Mouse (Mus musculus) megakaryocyte progenitor cell, adult 5-6 weeks (primary cell): ENCODE measurements around the gene Ttbk1. TPM values are rescaled to one million over a fixed set of nuclear protein-coding genes. Genes with fewer than 3 reads are reported as not detected.

ENCODE experiments used
- ATAC-seq: replicated peaks from 2 replicates; pipeline ENCODE4 v1.8.0; 2016; ENCODE audit warnings: mild to moderate bottlenecking, moderate TSS enrichment, inconsistent platforms; ENCODE audit not compliant: poor library complexity
- total RNA-seq, 2 experiments: library from RNA; stranded (forward) in 1 of 2; stranded (reverse) in 1 of 2; fragments of 157-497, 149-512 nt in 1 of 2; fragments of 200-1000 nt in 1 of 2; gene quantifications; 2 replicates each; pipeline versions ENCODE4 v1.2.3 to v1.2.4; 2015 to 2017

Ttbk1 gene
- total RNA-seq, 2 experiments from 2014 or later: 0.02 TPM; not detected in 1

- ATAC-seq: 0 out of 2 replicates have a peak, but pooled peaks have one; percentile 14
Observed at GRCm38 (mm10) chr17:46483561-46484001, 3.9 kb downstream of the Ttbk1 start.

GRCm38 (mm10) chr17:46477286-46477685 is 10.2 kb downstream of the Ttbk1 start:
- no peak for ATAC-seq

DNA sequence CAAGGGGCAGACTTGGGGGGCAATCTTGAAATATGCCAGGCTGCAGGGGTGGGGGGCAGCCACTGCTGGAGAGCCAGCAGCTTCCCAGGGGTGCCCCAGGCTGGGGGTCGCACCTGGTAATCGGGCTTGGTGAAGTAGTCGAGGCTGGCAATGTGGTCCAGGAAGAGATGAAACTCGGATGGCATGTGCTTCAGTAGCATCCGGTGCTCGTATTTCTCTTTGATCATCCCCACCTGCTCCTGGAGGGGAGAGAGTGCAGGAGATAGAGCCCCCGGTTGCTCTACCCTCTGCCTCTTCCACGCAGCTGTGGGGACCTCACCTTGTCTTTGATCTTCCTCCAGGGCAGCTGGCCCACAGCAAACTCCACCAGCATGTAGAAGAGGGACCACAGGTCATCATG is 10.9 kb downstream of the Ttbk1 start:
- no peak for ATAC-seq

- ATAC-seq: no peak
Observed at GRCm38 (mm10) chr17:46467830-46468229, 19.6 kb downstream of the Ttbk1 start.

- ATAC-seq: no peak
Observed at GRCm38 (mm10) chr17:46462226-46462625, 25.2 kb downstream of the Ttbk1 start.

- ATAC-seq: no peak
Observed at GRCm38 (mm10) chr17:46461347-46461746, 26.1 kb downstream of the Ttbk1 start.

DNA sequence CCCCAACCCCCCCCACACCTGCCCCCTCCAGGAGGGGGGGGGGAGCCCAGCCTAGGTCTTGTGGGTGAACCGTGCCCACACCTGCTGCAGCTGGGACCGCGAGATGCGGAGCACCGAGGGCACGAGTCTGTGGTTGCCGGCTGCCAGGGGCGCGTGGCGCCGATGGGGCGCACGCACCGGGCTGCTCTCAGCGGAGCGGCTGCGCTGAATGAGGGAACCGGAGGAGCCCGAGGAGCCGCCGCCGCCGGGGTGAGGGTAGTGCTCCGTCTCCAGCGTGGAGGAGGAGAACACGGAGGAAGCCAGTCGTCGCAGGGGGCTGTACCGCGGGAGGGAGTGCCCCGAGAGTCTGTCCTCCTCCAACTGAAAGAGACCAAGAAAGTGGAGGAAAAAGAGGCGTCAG is 26.8 kb downstream of the Ttbk1 start:
- ATAC-seq: no peak

DNA sequence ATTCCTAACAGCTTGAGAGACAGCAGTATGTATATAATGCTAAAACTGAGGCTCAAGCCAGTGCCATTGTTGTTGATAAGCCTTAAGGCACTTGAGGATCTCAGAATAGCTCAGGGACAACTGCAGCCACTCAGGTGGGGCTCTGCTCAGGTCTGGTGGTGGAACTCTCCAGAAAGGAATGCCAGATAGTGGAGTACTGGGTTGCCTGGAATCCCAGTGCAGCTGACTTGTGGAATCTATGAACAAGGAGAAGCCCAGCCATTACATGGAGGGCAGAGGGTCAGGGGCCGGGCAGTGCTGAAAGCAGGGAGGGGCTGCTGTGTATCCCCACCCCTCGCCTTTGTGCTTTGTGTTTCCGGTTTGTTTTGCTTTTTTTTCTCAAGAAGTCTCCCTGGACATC is 29.0 kb downstream of the Ttbk1 start:
- ATAC-seq: no peak

GRCm38 (mm10) chr17:46457791-46458190 is 29.7 kb downstream of the Ttbk1 start:
- peak; percentile 71 for ATAC-seq

- no peak for ATAC-seq
Observed at GRCm38 (mm10) chr17:46455110-46455691, 32.3 kb downstream of the Ttbk1 start.

GRCm38 (mm10) chr17:46454539-46454938 is 32.9 kb downstream of the Ttbk1 start:
- no peak for ATAC-seq

DNA sequence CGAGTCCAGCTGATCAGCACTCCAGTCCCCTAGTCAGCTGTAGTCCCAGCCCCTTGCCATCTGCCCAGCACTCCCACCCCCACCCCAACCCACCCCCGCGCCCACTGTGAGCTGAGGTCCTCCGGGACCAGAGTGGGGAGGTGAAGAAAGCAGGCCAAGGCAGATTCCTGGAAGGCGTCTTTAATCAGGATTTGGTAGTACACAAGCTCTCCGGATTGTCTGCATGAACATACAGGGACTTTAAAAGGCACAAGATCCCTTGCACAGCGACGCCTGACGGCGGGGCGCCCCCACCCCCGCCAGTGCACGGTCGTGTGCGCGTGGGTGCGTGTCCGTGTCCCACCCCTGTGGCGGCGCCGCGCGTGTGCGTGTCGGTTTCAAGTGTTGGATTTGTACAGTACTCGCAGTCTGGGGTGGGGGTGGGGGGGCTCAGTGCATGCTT is 33.5 kb downstream of the Ttbk1 start:
- no peak for ATAC-seq

DNA sequence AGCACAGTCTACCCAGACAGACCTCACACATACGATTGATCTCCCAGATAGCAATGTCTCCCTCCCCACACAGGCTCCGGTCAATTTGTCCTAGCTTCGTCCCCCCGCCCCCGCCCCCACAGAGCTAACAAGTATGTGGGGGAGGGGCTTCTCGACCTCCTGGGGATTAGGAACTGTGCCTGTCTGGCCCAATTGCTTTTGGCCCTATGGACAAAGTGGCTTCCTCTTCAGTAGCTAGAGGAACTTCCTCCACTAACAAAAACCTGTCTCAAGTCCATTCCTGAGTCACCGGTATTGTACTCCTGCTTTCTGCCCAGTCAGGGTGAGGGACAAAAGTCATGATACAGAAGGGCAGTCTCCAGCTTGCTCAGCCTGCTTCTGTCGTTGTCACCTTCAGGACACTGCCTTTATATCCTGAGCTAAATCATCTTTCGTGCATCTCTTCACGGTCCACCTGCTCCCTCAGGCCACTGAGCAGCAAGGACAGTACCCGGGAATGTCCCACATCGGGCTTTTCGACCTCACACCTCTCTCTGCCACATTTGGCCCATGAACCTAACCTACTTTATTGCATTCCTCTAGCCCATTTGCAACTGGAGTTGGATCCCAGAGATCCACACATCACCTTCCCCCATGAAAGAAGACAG is 34.0 kb downstream of the Ttbk1 start:
- ATAC-seq: no peak

DNA sequence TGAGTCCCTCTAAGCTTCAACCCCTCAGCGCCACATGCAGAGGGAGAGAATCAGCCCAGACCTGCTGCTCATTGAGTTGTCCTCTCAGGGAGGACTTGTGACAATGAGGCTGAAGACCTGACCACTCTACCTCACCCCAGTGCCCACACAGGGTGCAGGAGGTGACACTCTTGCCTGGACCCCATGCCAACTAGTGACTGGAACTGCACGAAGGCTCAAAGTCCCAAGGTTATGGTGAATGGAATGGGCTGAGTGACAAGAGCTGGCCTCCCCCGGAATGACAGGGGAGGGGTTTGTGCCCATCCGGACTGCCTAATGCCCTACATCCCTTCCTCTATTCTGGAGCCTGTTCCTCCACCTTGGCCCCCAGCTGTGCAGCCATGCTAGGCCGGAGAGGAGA is 34.8 kb downstream of the Ttbk1 start:
- no peak for ATAC-seq

DNA sequence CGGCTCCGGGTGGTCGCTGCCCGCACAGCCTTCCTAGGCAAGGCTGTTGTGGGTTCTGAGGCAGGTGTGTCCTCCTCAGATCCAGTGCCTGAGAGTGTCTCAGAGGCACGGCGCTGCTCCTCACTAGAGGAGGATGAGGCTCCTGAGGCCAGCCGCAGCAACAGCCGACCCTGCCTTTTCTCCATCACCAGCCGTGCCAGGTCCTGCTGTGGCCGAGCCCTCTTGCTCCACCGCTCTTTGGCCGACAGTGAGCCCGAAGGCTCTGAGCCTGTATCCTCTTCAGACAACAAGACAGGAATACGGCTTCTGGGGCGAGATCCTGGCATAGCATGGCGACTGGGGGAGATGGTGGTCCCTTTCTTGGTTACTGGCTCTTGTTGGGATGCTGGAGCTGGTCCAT is 41.2 kb downstream of the Ttbk1 start:
- ATAC-seq: no peak

- ATAC-seq: no peak
Observed at GRCm38 (mm10) chr17:46444839-46445579, 42.5 kb downstream of the Ttbk1 start.

DNA sequence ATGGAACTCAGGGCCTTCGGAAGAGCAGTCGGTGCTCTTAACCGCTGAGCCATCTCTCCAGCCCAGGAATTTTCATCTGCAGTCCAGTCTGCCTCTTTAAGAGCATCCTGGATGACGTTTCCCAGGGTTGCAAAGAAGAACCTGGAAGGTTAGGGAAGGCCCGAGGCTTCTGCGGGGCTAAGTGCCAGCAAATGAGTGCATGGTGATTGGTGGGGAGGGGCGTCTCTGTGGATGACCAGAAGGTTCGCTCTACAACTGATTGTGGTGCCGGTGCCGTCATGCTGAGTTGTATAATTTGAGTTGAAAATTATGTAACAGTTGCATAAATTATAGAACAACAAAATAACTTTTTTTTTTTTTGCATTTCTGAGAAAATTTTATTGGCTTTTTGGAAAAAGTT is 48.3 kb downstream of the Ttbk1 start:
- no peak for ATAC-seq

DNA sequence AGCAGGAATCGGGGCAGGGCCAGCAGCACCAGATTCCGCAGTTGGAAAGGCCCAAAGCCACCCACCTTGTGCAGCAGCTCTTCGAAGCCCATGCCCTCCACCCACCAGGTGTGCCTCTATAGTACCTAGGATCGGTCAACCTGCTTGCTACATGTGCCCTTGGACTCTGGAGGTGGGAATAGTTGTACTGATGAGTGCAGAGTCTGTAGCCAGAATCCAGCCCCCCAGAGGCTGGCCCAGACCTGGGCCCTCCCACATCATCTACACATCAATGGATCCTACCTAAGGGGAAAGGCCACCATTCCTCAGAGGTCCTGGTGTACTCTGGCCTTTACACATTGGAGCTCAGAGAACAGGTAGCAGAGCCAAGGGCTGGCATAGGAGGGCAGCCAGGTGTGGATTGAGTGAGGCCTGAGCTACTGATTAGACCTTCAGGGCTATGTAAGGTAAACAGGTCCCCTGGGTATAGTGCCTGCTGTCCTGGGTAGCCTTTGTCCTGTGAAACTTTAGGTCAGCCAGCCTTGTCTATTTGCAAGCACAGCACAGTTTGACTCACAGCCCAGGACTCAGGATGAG is 49.1 kb downstream of the Ttbk1 start, which contains the start of gene Slc22a7:
Gene Slc22a7 (minus strand): TSS at position 160 of the 576 bp plus-strand sequence.
- ATAC-seq: no peak

GRCm38 (mm10) chr17:46436672-46437366 is 50.7 kb downstream of the Ttbk1 start:
- ATAC-seq: peak; percentile 75

GRCm38 (mm10) chr17:46433627-46434026 is 53.8 kb downstream of the Ttbk1 start:
- ATAC-seq: peak; percentile 53
